Mouse (Mus musculus): ENCODE results near the gene Gprin2. TPM values are rescaled to one million over a fixed set of nuclear protein-coding genes. Genes with fewer than 3 reads are reported as not detected.

Gprin2 gene
- 1.1 and 1.3 TPM in 2 replicates for polyA plus RNA-seq (2011; ENCODE audit: insufficient read depth, insufficient read length, low read depth, missing spikeins)

- Histone ChIP-seq H3K9ac (ENCODE audit: low read depth, poor library complexity, severe bottlenecking) (peak within 1 kb of the TSS; percentile 20; the same call in 1 of the 2 replicates), H3K27ac (ENCODE audit: insufficient read depth, low read length) (no peak within 1 kb of the TSS), H3K27me3 (ENCODE audit: control insufficient read depth, insufficient read depth, low read length, poor library complexity, severe bottlenecking) (no peaks in the 10 kb centered on the region), H3K4me1 (ENCODE audit: control insufficient read depth, insufficient read depth, low read length) (no peaks in the 10 kb centered on the region), H3K36me3 (ENCODE audit: control insufficient read depth, insufficient read depth, low read length, poor library complexity, severe bottlenecking) (no peaks in the 10 kb centered on the region), H3K9me3 (replicated peaks; ENCODE audit: control insufficient read depth, insufficient read depth, low read length, poor library complexity, severe bottlenecking) (no peaks in the 10 kb centered on the region), H3K4me3 (ENCODE audit: low read depth, low read length) (peak within 1 kb of the TSS; percentile 57)
- TF ChIP-seq POLR2A (IDR thresholded peaks at IDR 0.05; ENCODE audit: insufficient read depth, low read length) (no peak), EP300 (IDR thresholded peaks at IDR 0.05; ENCODE audit: insufficient read depth, low read depth, low read length) (no peak), CTCF (IDR thresholded peaks at IDR 0.05; ENCODE audit: low read depth, low read length) (no peak)
These were observed at the start of gene Gprin2 for GRCm38 (mm10) chr14:34201231-34202035. Gene Gprin2, minus strand, starts transcription at chr14:34201653.

- no peaks in the 10 kb centered on the region for H3K27me3 ChIP-seq (ENCODE audit: control insufficient read depth, insufficient read depth, low read length, poor library complexity, severe bottlenecking)
- H3K9ac ChIP-seq (ENCODE audit: low read depth, poor library complexity, severe bottlenecking), result no peak overlapping the region
- no peak overlapping the region for H3K4me3 ChIP-seq (ENCODE audit: low read depth, low read length)
- H3K27ac ChIP-seq (ENCODE audit: insufficient read depth, low read length), result no peak overlapping the region
- no peaks in the 10 kb centered on the region for H3K9me3 ChIP-seq (replicated peaks; ENCODE audit: control insufficient read depth, insufficient read depth, low read length, poor library complexity, severe bottlenecking)
- no peaks in the 10 kb centered on the region for H3K4me1 ChIP-seq (ENCODE audit: control insufficient read depth, insufficient read depth, low read length)
- peaks cover 6% of the 10 kb centered on the region; the same call in 1 of the 2 replicates for H3K36me3 ChIP-seq (ENCODE audit: control insufficient read depth, insufficient read depth, low read length, poor library complexity, severe bottlenecking)
- TF ChIP-seq EP300 (IDR thresholded peaks at IDR 0.05; ENCODE audit: insufficient read depth, low read depth, low read length) (no peak), CTCF (IDR thresholded peaks at IDR 0.05; ENCODE audit: low read depth, low read length) (no peak)
These were observed 39.2 kb upstream of the Gprin2 start for GRCm38 (mm10) chr14:34240676-34241075.

- H3K27me3 ChIP-seq (ENCODE audit: control insufficient read depth, insufficient read depth, low read length, poor library complexity, severe bottlenecking), result no peaks in the 10 kb centered on the region
- H3K27ac ChIP-seq (ENCODE audit: insufficient read depth, low read length), result no peak overlapping the region
- no peak overlapping the region for H3K9ac ChIP-seq (ENCODE audit: low read depth, poor library complexity, severe bottlenecking)
- no peaks in the 10 kb centered on the region for H3K4me1 ChIP-seq (ENCODE audit: control insufficient read depth, insufficient read depth, low read length)
- no peak for TF ChIP-seq EP300 (IDR thresholded peaks at IDR 0.05; ENCODE audit: insufficient read depth, low read depth, low read length)
- TF ChIP-seq POLR2A (IDR thresholded peaks at IDR 0.05; ENCODE audit: insufficient read depth, low read length), result no peak
- TF ChIP-seq CTCF (IDR thresholded peaks at IDR 0.05; ENCODE audit: low read depth, low read length), result no peak
- peaks cover 6% of the 10 kb centered on the region; the same call in 1 of the 2 replicates for H3K36me3 ChIP-seq (ENCODE audit: control insufficient read depth, insufficient read depth, low read length, poor library complexity, severe bottlenecking)
- no peaks in the 10 kb centered on the region for H3K9me3 ChIP-seq (replicated peaks; ENCODE audit: control insufficient read depth, insufficient read depth, low read length, poor library complexity, severe bottlenecking)
- no peak overlapping the region for H3K4me3 ChIP-seq (ENCODE audit: low read depth, low read length)
These were observed 38.8 kb upstream of the Gprin2 start for GRCm38 (mm10) chr14:34240263-34240662.

- peaks cover 4% of the 10 kb centered on the region; the same call in 1 of the 2 replicates for H3K36me3 ChIP-seq (ENCODE audit: control insufficient read depth, insufficient read depth, low read length, poor library complexity, severe bottlenecking)
- peak overlapping the region; percentile 36; the same call in 1 of the 2 replicates for H3K4me3 ChIP-seq (ENCODE audit: low read depth, low read length)
- peak overlapping the region; percentile 44 for H3K9ac ChIP-seq (ENCODE audit: low read depth, poor library complexity, severe bottlenecking)
- H3K4me1 ChIP-seq (ENCODE audit: control insufficient read depth, insufficient read depth, low read length), result no peaks in the 10 kb centered on the region
- no peaks in the 10 kb centered on the region for H3K9me3 ChIP-seq (replicated peaks; ENCODE audit: control insufficient read depth, insufficient read depth, low read length, poor library complexity, severe bottlenecking)
- no peak overlapping the region for H3K27ac ChIP-seq (ENCODE audit: insufficient read depth, low read length)
- TF ChIP-seq POLR2A (IDR thresholded peaks at IDR 0.05; ENCODE audit: insufficient read depth, low read length) (no peak), CTCF (IDR thresholded peaks at IDR 0.05; ENCODE audit: low read depth, low read length) (peak; percentile 90), EP300 (IDR thresholded peaks at IDR 0.05; ENCODE audit: insufficient read depth, low read depth, low read length) (0 out of 2 replicates have a peak, but pooled peaks have one; percentile 52)
- no peaks in the 10 kb centered on the region for H3K27me3 ChIP-seq (ENCODE audit: control insufficient read depth, insufficient read depth, low read length, poor library complexity, severe bottlenecking)
These were observed 33.4 kb upstream of the Gprin2 start for GRCm38 (mm10) chr14:34234630-34235380.

GRCm38 (mm10) chr14:34233846-34234245 is 32.4 kb upstream of the Gprin2 start:
- Histone ChIP-seq H3K27ac (ENCODE audit: insufficient read depth, low read length) (no peak overlapping the region), H3K36me3 (ENCODE audit: control insufficient read depth, insufficient read depth, low read length, poor library complexity, severe bottlenecking) (peaks cover 4% of the 10 kb centered on the region; the same call in 1 of the 2 replicates), H3K27me3 (ENCODE audit: control insufficient read depth, insufficient read depth, low read length, poor library complexity, severe bottlenecking) (no peaks in the 10 kb centered on the region), H3K9me3 (replicated peaks; ENCODE audit: control insufficient read depth, insufficient read depth, low read length, poor library complexity, severe bottlenecking) (no peaks in the 10 kb centered on the region), H3K9ac (ENCODE audit: low read depth, poor library complexity, severe bottlenecking) (no peak overlapping the region), H3K4me3 (ENCODE audit: low read depth, low read length) (no peak overlapping the region), H3K4me1 (ENCODE audit: control insufficient read depth, insufficient read depth, low read length) (no peaks in the 10 kb centered on the region)
- TF ChIP-seq CTCF (IDR thresholded peaks at IDR 0.05; ENCODE audit: low read depth, low read length), result no peak
- TF ChIP-seq POLR2A (IDR thresholded peaks at IDR 0.05; ENCODE audit: insufficient read depth, low read length), result no peak
- TF ChIP-seq EP300 (IDR thresholded peaks at IDR 0.05; ENCODE audit: insufficient read depth, low read depth, low read length), result no peak
